Mouse (Mus musculus) kidney, embryonic 16.5 days (tissue): ENCODE measurements around the gene Pla2g6. TPM values are rescaled to one million over a fixed set of nuclear protein-coding genes. Genes with fewer than 3 reads are reported as not detected.
A peak's percentile ranks its signal among the peaks of the same experiment; 100 is the strongest.

Source experiments
- ATAC-seq: fragments of 200-750 bp; cut with Nextera tagmentation; 2 replicates; pipeline ENCODE4 v1.8.0; 2017; ENCODE audit warnings: moderate TSS enrichment; ENCODE audit not compliant: low FRiP score, low TSS enrichment
- H3K27ac ChIP-seq: fragments of 300-500 bp; sonication (generic); 2 replicates; pipeline ENCODE4 v1.5.1; 2014; ENCODE audit warnings: low read length
- H3K27me3 ChIP-seq: fragments of 300-500 bp; sonication (generic); 2 replicates; pipeline ENCODE4 v1.6.1; 2014; ENCODE audit warnings: low read length, control low read depth, mixed read lengths; ENCODE audit not compliant: insufficient read depth
- H3K36me3 ChIP-seq: fragments of 300-500 bp; sonication (generic); 2 replicates; pipeline ENCODE4 v1.6.1; 2014; ENCODE audit warnings: low read length, control low read depth, mixed read lengths; ENCODE audit not compliant: insufficient read depth
- H3K4me1 ChIP-seq: fragments of 300-500 bp; sonication (generic); 2 replicates; pipeline ENCODE4 v1.6.1; 2014; ENCODE audit warnings: low read length, control low read depth, mixed read lengths; ENCODE audit not compliant: insufficient read depth
- H3K4me2 ChIP-seq: fragments of 300-500 bp; sonication (generic); replicated peaks from 2 replicates; pipeline ENCODE4 v1.6.1; 2014; ENCODE audit warnings: low read depth, low read length
- H3K4me3 ChIP-seq: fragments of 300-500 bp; sonication (generic); 2 replicates; pipeline ENCODE4 v1.5.1; 2014; ENCODE audit warnings: mild to moderate bottlenecking, low read length
- H3K9ac ChIP-seq: fragments of 300-500 bp; sonication (generic); replicated peaks from 2 replicates; pipeline ENCODE4 v1.6.1; 2014; ENCODE audit warnings: low read length
- H3K9me3 ChIP-seq: fragments of 300-500 bp; sonication (generic); 2 replicates; pipeline ENCODE4 v1.6.1; 2016; ENCODE audit warnings: low read length, control low read depth
- WGBS: fragments of 180-500 bp; shearing (Covaris S2); extraction: QIAGEN DNeasy Blood & Tissue Kit; methylation state at CpG from one replicate; pipeline ENCODE4 v1.1.7; 2014; 5-methylcytosine and 5-hydroxymethylcytosine counted together
- polyA plus RNA-seq: library from polyadenylated mRNA; unstranded; fragments of >200 nt; fragmentation: Nextera tagmentation; extraction: Ambion mirVana; gene quantifications from 2 replicates; pipeline ENCODE4 v1.2.1, GENCODE M21; 2015

Pla2g6 gene
- polyA plus RNA-seq, result 18.3 and 21.1 TPM in 2 replicates

GRCm38 (mm10) chr15:79328058-79328938 is at the start of gene Pla2g6:
Gene Pla2g6, minus strand, starts transcription at chr15:79328390.
- Histone ChIP-seq H3K27me3 (no peaks in the 10 kb centered on the region), H3K4me2 (peak within 1 kb of the TSS; percentile 84), H3K4me1 (peaks cover 28% of the 10 kb centered on the region), H3K27ac (peak within 1 kb of the TSS; percentile 91), H3K9me3 (no peaks in the 10 kb centered on the region), H3K4me3 (peak within 1 kb of the TSS; percentile 54), H3K9ac (peak within 1 kb of the TSS; percentile 76), H3K36me3 (no peaks in the 10 kb centered on the region)
- ATAC-seq, result peak; percentile 96
- 5% methylated on average over 38 of the region's 46 CpGs for WGBS

GRCm38 (mm10) chr15:79377681-79378080 is 49.5 kb upstream of the Pla2g6 start:
- Histone ChIP-seq H3K4me1 (peaks cover 12% of the 10 kb centered on the region; the same call in 1 of the 2 replicates), H3K36me3 (peaks cover 31% of the 10 kb centered on the region), H3K9ac (no peak overlapping the region), H3K9me3 (no peaks in the 10 kb centered on the region), H3K4me2 (no peak overlapping the region), H3K4me3 (no peak overlapping the region), H3K27ac (no peak overlapping the region), H3K27me3 (no peaks in the 10 kb centered on the region)
- WGBS, result 73% methylated on average over 6 of the region's 6 CpGs
- no peak for ATAC-seq

GRCm38 (mm10) chr15:79374760-79375159 is 46.6 kb upstream of the Pla2g6 start:
- Histone ChIP-seq H3K4me3 (no peak overlapping the region), H3K36me3 (peaks cover 31% of the 10 kb centered on the region), H3K27ac (no peak overlapping the region), H3K27me3 (no peaks in the 10 kb centered on the region), H3K4me2 (no peak overlapping the region), H3K4me1 (peaks cover 10% of the 10 kb centered on the region), H3K9ac (no peak overlapping the region), H3K9me3 (no peaks in the 10 kb centered on the region)
- 43% methylated on average over 3 of the region's 3 CpGs for WGBS
- ATAC-seq, result no peak

GRCm38 (mm10) chr15:79370281-79370843 is 42.2 kb upstream of the Pla2g6 start:
- Histone ChIP-seq H3K9ac (0 out of 2 replicates have a peak overlapping the region, but pooled peaks have one; percentile 11), H3K9me3 (no peaks in the 10 kb centered on the region), H3K4me1 (peaks cover 31% of the 10 kb centered on the region), H3K4me2 (no peak overlapping the region), H3K27ac (peak overlapping the region; percentile 66), H3K27me3 (no peaks in the 10 kb centered on the region), H3K36me3 (peaks cover 18% of the 10 kb centered on the region; the same call in 1 of the 2 replicates), H3K4me3 (no peak overlapping the region)
- peak; percentile 16 for ATAC-seq
- 79% methylated on average over 7 of the region's 7 CpGs for WGBS

- ATAC-seq, result peak; percentile 18
- H3K9me3 ChIP-seq, result no peaks in the 10 kb centered on the region
- H3K36me3 ChIP-seq, result peaks cover 24% of the 10 kb centered on the region
- 0 out of 2 replicates have a peak overlapping the region, but pooled peaks have one; percentile 11 for H3K9ac ChIP-seq
- no peaks in the 10 kb centered on the region for H3K27me3 ChIP-seq
- no peak overlapping the region for H3K4me3 ChIP-seq
- peaks cover 31% of the 10 kb centered on the region for H3K4me1 ChIP-seq
- H3K4me2 ChIP-seq, result no peak overlapping the region
- WGBS, result 53% methylated on average over 15 of the region's 15 CpGs
- peak overlapping the region; percentile 72 for H3K27ac ChIP-seq
Measured at GRCm38 (mm10) chr15:79369452-79370280, 41.5 kb upstream of the Pla2g6 start.

- 60% methylated on average over 8 of the region's 8 CpGs for WGBS
- H3K4me2 ChIP-seq, result no peak overlapping the region
Measured at GRCm38 (mm10) chr15:79368861-79369440, 40.8 kb upstream of the Pla2g6 start.

GRCm38 (mm10) chr15:79368313-79368811 is 40.2 kb upstream of the Pla2g6 start:
- Histone ChIP-seq H3K27me3 (no peaks in the 10 kb centered on the region), H3K4me2 (peak overlapping the region; percentile 23; the same call in 1 of the 2 replicates), H3K4me1 (peaks cover 31% of the 10 kb centered on the region), H3K36me3 (peaks cover 35% of the 10 kb centered on the region), H3K9ac (peak overlapping the region; percentile 53; the same call in 1 of the 2 replicates), H3K4me3 (no peak overlapping the region), H3K9me3 (no peaks in the 10 kb centered on the region), H3K27ac (peak overlapping the region; percentile 72)
- peak; percentile 69 for ATAC-seq
- 16% methylated on average over 14 of the region's 14 CpGs for WGBS

More at GRCm38 (mm10) chr15:79368861-79369440, 40.8 kb upstream of the Pla2g6 start:
- Histone ChIP-seq H3K9ac (peak overlapping the region; percentile 53; the same call in 1 of the 2 replicates), H3K36me3 (peaks cover 29% of the 10 kb centered on the region), H3K27me3 (no peaks in the 10 kb centered on the region), H3K4me1 (peaks cover 31% of the 10 kb centered on the region), H3K27ac (peak overlapping the region; percentile 72), H3K9me3 (no peaks in the 10 kb centered on the region), H3K4me3 (no peak overlapping the region)
- ATAC-seq, result peak; percentile 10; the same call in 1 of the 2 replicates

GRCm38 (mm10) chr15:79366402-79366801 is 38.2 kb upstream of the Pla2g6 start:
- H3K27ac ChIP-seq, result no peak overlapping the region
- no peaks in the 10 kb centered on the region for H3K27me3 ChIP-seq
- no peak for ATAC-seq
- H3K4me1 ChIP-seq, result peaks cover 38% of the 10 kb centered on the region
- WGBS, result 92% methylated on average over 5 of the region's 5 CpGs
- H3K9me3 ChIP-seq, result no peaks in the 10 kb centered on the region
- no peak overlapping the region for H3K4me3 ChIP-seq
- 0 out of 2 replicates have a peak overlapping the region, but pooled peaks have one; percentile 4 for H3K9ac ChIP-seq
- no peak overlapping the region for H3K4me2 ChIP-seq
- H3K36me3 ChIP-seq, result peaks cover 45% of the 10 kb centered on the region

- H3K27me3 ChIP-seq, result no peaks in the 10 kb centered on the region
- H3K9me3 ChIP-seq, result no peaks in the 10 kb centered on the region
- no peak for ATAC-seq
- H3K4me2 ChIP-seq, result no peak overlapping the region
- H3K4me3 ChIP-seq, result no peak overlapping the region
- peaks cover 44% of the 10 kb centered on the region for H3K4me1 ChIP-seq
- H3K27ac ChIP-seq, result no peak overlapping the region
- H3K36me3 ChIP-seq, result peaks cover 45% of the 10 kb centered on the region
- no peak overlapping the region for H3K9ac ChIP-seq
- 94% methylated on average over 12 of the region's 12 CpGs for WGBS
Measured at GRCm38 (mm10) chr15:79365068-79365467, 36.9 kb upstream of the Pla2g6 start.
